Mouse (Mus musculus) central nervous system, embryonic 11.5 days (tissue): ENCODE data around the gene Mex3d. TPM values are rescaled to one million over a fixed set of nuclear protein-coding genes. Genes with fewer than 3 reads are reported as not detected.

Experiments
- polyA plus RNA-seq: library from polyadenylated mRNA; depleted of rRNA; stranded (reverse); fragments of >200 nt; gene quantifications from 2 replicates; pipeline ENCODE4 v1.2.3, GENCODE M21; 2012; rRNA removed

The Mex3d gene
- polyA plus RNA-seq, result 57.7 and 74.4 TPM in 2 replicates

DNA sequence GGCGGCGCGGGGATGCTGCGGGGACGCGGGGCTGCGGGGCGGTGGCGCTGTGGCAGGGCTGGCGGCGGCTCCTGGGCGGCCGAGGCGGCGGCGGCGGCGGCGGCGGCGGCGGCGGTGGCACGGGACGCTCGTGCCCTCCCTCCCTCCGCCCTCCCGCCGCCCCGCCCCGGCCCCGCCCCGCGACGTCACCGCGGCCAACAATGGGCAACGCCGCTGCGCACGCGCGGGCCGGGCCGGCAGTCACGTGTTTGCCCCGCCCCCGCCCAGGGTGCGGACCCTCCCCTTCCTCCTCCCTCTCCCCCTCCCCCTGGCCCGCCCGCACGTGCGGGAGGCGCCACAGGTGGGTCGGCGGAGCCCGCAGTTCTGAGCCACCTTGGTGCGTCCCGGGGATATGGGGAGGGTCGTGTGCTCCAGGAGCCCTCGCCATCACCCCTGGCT is at the start of gene Mex3d:
Gene Mex3d, minus strand, starts transcription at position 138 of the 438 bp plus-strand sequence.

DNA sequence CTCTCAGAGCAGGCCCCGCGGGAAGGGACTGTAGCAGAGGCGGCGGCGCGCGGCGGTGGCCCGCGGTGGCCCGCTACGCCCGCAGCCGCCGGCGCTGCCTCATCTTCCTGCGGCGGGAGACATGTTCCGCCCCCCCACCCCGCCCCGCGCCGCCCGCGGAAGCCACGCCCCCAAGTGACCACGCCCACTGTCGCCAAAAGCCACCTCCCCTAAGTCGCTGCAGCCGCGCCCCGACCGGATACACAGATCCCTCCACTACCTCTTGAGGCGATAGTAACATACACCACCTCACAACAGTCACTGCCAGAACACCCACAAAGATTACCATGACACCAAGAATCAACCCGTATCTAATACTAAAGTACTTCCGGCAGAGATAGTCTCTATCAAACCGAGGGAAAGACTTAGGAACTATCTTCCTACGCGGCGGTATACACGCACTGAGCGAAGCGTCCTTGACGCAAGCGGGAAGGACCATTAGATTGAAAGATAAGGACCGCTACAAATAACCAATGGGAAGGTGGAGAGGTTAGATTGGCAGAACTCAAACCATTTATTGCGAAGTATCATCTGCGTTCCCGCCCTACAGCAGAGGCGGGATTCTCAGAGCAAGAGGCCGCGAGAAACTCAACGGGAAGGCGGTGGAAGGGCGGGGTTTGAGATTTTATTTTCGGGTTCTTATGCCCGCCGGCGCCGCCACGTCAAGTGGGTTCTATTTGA is 46.2 kb upstream of the Mex3d start, which contains the start of gene Tcf3:
Gene Tcf3, minus strand, starts transcription at position 135 of the 720 bp plus-strand sequence.

DNA sequence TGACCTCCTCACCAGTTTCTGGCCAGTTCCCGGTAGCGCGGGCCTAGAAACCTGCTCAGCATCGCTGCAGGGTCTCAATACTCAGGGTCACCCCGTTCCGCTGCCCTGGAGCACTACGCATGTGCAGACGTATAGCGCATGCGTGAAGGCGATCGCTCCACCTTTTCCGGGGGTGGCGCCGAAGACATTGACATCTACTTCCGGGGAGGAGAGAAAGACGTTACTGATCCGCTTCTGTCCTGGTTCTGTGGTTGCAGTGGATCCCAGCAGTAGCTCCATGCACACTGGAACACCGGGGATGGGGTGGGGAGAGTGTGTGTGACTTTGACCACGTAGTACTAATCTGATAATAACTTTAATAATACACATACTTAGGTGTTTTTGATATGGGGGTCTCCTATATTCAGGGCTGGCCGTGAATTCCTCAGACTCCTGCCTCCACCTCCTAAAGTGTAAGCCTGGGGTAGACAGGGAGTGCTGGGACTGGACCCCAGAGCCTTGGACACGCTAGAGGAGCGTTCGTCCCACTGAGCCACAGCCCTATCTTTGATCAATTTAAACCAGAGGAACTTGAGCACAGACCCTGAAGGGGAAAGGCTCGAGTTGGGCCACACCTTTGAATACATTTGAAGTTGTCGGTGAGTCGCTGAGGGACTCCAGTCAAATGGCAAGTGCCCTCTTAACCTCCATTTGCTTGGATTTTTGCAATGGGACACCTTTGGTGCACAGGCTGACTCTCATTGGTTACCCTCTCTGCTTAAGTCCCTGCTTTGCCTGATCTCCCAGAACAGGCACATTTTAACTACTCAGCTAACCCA is 19.4 kb upstream of the Mex3d start, which contains the start of gene Uqcr11:
Gene Uqcr11, minus strand, starts transcription at position 147 of the 818 bp plus-strand sequence.

DNA sequence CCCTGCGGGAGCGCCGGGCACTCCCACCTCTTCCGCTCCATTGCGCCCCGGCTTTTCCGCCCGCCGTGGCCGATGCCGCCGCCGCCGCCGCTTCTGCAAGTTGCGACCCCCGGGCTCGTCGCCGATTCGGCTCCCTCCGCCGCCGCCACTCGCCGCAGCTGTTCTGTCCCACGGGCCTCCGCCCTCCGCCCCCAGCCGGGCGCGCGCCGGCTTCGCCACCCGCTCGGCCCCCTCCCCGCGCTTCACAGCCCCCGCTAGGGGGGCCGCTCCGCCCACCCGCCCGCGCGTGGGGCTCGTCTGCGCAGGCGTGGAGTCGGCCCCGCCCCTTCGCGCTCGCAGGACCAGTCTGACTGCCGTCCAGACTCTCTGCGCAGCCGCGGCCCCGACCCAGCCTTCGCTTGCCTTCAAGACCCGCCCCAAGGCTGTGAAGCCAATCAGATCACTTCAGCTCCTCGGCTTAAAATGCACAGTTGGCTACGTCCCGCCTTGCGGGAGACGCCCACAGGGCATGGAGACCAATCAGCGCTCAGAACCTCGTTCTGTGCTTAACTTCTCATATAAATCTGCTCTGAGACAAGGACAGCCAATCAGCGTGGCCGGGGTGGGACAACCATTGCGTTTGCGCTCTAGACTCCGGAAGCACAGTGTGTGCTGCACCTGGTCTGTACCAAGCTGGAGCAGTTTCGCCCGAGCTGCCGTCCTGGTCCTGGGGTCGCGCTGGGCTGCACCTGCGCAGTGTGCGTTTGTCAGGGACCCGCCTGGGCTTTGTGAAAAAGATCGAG is 11.9 kb upstream of the Mex3d start, which contains the start of gene Mbd3:
Gene Mbd3, minus strand, starts transcription at position 360 of the 782 bp plus-strand sequence.

DNA sequence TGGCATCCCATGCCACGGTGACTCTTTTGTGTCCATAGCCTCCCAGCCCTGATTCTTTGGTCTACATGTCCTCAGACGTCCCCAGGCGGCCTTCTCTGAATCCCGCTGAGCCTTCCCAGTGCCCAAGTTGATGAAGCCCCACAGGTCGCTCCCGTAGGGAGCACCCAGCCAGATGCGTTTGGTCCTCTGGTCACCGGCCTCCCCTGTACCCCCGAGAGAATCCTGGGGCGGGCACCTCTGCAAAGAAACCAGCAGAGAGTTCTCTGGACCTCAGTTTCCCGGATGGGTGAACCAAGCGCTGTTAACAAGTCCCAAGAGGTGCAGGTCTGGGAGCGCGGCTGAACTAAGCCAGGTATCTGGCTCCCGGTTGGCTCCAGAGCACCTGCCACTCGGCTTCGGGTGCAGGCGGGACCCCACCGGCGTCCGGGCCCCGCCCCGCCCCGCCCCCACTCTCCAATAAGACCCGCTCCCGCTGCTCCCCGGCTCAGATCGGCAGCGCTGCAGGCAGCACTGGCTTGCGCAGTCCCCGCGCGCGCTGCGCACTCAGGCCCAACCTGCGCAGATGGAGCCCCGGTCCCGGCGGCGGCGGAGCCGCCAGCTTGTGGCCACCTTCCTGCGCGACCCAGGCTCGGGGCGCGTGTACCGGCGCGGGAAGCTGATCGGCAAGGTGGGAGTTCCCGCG is 31.3 kb downstream of the Mex3d start, which contains the start of gene Plk5:
Gene Plk5, plus strand, starts transcription at position 459 of the 682 bp plus-strand sequence.

DNA sequence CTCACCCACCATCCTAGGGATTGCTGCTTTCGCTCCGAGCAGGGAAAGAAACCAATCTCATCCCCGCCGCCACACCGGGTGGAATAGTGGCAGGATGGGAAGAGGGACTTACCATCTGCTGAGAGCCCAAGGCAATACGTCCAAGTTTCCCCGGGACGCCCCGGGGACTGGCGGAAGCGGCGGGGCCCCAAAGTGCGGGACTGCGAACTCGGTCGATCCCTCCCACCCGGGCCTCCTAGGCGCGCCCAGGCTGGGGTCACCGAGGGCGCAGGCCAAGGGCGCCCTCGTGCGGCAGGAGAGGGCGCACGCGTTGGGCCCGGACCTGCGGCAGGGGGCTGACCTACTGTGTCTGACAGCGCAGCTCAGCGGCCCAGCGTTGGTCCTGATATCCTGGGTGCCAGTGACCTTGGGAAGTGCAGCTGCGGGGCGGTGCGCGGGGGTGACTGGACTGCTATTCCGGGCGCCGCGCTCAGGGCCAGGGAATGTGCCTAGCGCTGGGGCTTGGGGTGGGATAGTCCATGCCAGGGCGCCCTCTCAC is 39.1 kb downstream of the Mex3d start, which contains the start of gene Adamtsl5:
Gene Adamtsl5, minus strand, starts transcription at position 169 of the 538 bp plus-strand sequence.

Other genes starting within 250 kb of the Mex3d start
- 329 and 334 TPM in 2 replicates for gene Atp5d, start 249.0 kb downstream of the Mex3d start, polyA plus RNA-seq
- gene Cbarp, start 246.8 kb downstream of the Mex3d start, polyA plus RNA-seq, result 33.8 and 39.4 TPM in 2 replicates
- 171 and 228 TPM in 2 replicates for gene Midn, start 239.4 kb downstream of the Mex3d start, polyA plus RNA-seq
- gene Cirbp, start 221.7 kb downstream of the Mex3d start, polyA plus RNA-seq, result 260 and 305 TPM in 2 replicates
- gene 1600002K03Rik, start 214.7 kb downstream of the Mex3d start, polyA plus RNA-seq, result 15.7 and 18.1 TPM in 2 replicates
- gene Efna2, start 208.2 kb downstream of the Mex3d start, polyA plus RNA-seq, result 47.6 and 65.6 TPM in 2 replicates
- 115 and 164 TPM in 2 replicates for gene Mum1, start 161.2 kb downstream of the Mex3d start, polyA plus RNA-seq
- gene Ndufs7, start 138.5 kb downstream of the Mex3d start, polyA plus RNA-seq, result 188 and 220 TPM in 2 replicates
- gene Gamt, start 126.6 kb downstream of the Mex3d start, polyA plus RNA-seq, result 11.8 and 25.1 TPM in 2 replicates
- gene Dazap1, start 126.2 kb downstream of the Mex3d start, polyA plus RNA-seq, result 156 and 213 TPM in 2 replicates
- 3,440 and 4,629 TPM in 2 replicates for gene Rps15, start 95.2 kb downstream of the Mex3d start, polyA plus RNA-seq
- 48.8 and 63.3 TPM in 2 replicates for gene Apc2, start 91.7 kb downstream of the Mex3d start, polyA plus RNA-seq
- gene 2310011J03Rik, start 67.1 kb downstream of the Mex3d start, polyA plus RNA-seq, result 30.4 and 34.3 TPM in 2 replicates
- 3.1 and 4.9 TPM in 2 replicates for gene Pcsk4, start 58.2 kb downstream of the Mex3d start, polyA plus RNA-seq
- gene Reep6, start 57.7 kb downstream of the Mex3d start, polyA plus RNA-seq, result 2.0 and 3.5 TPM in 2 replicates
- 0.52 and 0.75 TPM in 2 replicates for gene Adamtsl5, start 39.2 kb downstream of the Mex3d start, polyA plus RNA-seq
- 0.26 and 0.29 TPM in 2 replicates for gene Plk5, start 31.2 kb downstream of the Mex3d start, polyA plus RNA-seq
- 289 and 353 TPM in 2 replicates for gene Mbd3, start 11.9 kb upstream of the Mex3d start, polyA plus RNA-seq
- gene Uqcr11, start 19.2 kb upstream of the Mex3d start, polyA plus RNA-seq, result 428 and 554 TPM in 2 replicates
- 222 and 230 TPM in 2 replicates for gene Tcf3, start 46.0 kb upstream of the Mex3d start, polyA plus RNA-seq
- 5.6 and 6.1 TPM in 2 replicates for gene Onecut3, start 107.2 kb upstream of the Mex3d start, polyA plus RNA-seq
- gene Atp8b3, start 151.5 kb upstream of the Mex3d start, polyA plus RNA-seq, result 0.43 and 0.58 TPM in 2 replicates
- gene Rexo1, start 173.9 kb upstream of the Mex3d start, polyA plus RNA-seq, result 43.3 and 54.8 TPM in 2 replicates
- gene Klf16, start 189.7 kb upstream of the Mex3d start, polyA plus RNA-seq, result 10.5 and 12.0 TPM in 2 replicates
- gene Abhd17a, start 202.7 kb upstream of the Mex3d start, polyA plus RNA-seq, result 97.0 and 107 TPM in 2 replicates
- gene Scamp4, start 215.2 kb upstream of the Mex3d start, polyA plus RNA-seq, result 48.7 and 54.0 TPM in 2 replicates
- gene Adat3, start 215.2 kb upstream of the Mex3d start, polyA plus RNA-seq, result 9.7 and 11.8 TPM in 2 replicates
- gene Gm49322, start 218.4 kb upstream of the Mex3d start, polyA plus RNA-seq, result 5.1 and 5.9 TPM in 2 replicates
- gene Csnk1g2, start 235.2 kb upstream of the Mex3d start, polyA plus RNA-seq, result 169 and 230 TPM in 2 replicates